Mouse (Mus musculus) embryonic facial prominence, embryonic 15.5 days (tissue): ENCODE data around the gene Frmd5. TPM values are rescaled to one million over a fixed set of nuclear protein-coding genes. Genes with fewer than 3 reads are reported as not detected.

Source experiments
- ATAC-seq: fragments of 200-750 bp; cut with Nextera tagmentation; 2 replicates; pipeline ENCODE4 v1.8.0; 2017; ENCODE audit warnings: low read depth, moderate TSS enrichment; ENCODE audit not compliant: insufficient number of reproducible peaks, low FRiP score, low TSS enrichment
- H3K27ac ChIP-seq: fragments of 300-500 bp; sonication (generic); replicated peaks from 2 replicates; pipeline ENCODE4 v1.5.1; 2015; ENCODE audit warnings: mild to moderate bottlenecking, inconsistent platforms
- H3K27me3 ChIP-seq: fragments of 300-500 bp; sonication (generic); 2 replicates; pipeline ENCODE4 v1.6.1; 2015; ENCODE audit warnings: inconsistent platforms
- H3K36me3 ChIP-seq: fragments of 300-500 bp; sonication (generic); 2 replicates; pipeline ENCODE4 v1.6.1; 2015; ENCODE audit warnings: mild to moderate bottlenecking, inconsistent platforms
- H3K4me1 ChIP-seq: fragments of 300-500 bp; sonication (generic); 2 replicates; pipeline ENCODE4 v1.6.1; 2015; ENCODE audit warnings: inconsistent platforms
- H3K4me2 ChIP-seq: fragments of 300-500 bp; sonication (generic); replicated peaks from 2 replicates; pipeline ENCODE4 v1.6.1; 2015; ENCODE audit warnings: mild to moderate bottlenecking, inconsistent platforms
- H3K4me3 ChIP-seq: fragments of 300-500 bp; sonication (generic); replicated peaks from 2 replicates; pipeline ENCODE4 v1.5.1; 2015; ENCODE audit warnings: mild to moderate bottlenecking, inconsistent platforms
- H3K9ac ChIP-seq: fragments of 300-500 bp; sonication (generic); 2 replicates; pipeline ENCODE4 v1.6.1; 2015; ENCODE audit warnings: inconsistent platforms
- H3K9me3 ChIP-seq: fragments of 300-500 bp; sonication (generic); replicated peaks from 2 replicates; pipeline ENCODE4 v1.6.1; 2016; ENCODE audit warnings: inconsistent platforms
- WGBS: fragments of 180-500 bp; shearing (Covaris S2); methylation state at CpG from one replicate; pipeline ENCODE4 v1.1.7; 2015; 5-methylcytosine and 5-hydroxymethylcytosine counted together
- polyA plus RNA-seq: library from polyadenylated mRNA; unstranded; fragments of >200 nt; fragmentation: Nextera tagmentation; extraction: Ambion mirVana; gene quantifications from 2 replicates; pipeline ENCODE4 v1.2.1, GENCODE M21; 2015

Frmd5 gene
- polyA plus RNA-seq, 1 experiment from 2014 or later = 2.2 TPM

DNA sequence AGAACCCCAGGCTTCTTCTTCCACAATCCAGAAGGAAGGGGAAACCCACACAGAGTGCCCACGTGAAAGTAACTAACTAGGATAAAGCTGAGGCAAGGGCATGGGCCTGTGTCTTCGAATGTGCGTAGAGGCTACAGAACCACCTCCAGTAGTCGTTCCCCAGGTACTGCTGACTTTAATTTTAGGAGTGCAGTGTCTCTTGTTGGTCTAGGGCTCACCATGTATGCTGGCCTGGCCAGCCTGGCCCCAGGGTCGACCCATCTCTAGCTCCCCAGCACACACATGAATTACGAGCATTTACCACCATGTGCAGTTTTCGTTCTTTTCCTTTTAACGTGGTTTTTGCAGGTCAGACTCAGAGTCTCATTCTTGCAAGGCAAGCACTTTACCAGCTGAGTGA lies 83.1 kb downstream of the Frmd5 start:
- no peak overlapping the region for H3K27ac ChIP-seq
- H3K4me1 ChIP-seq = no peaks in the 10 kb centered on the region
- H3K36me3 ChIP-seq = no peaks in the 10 kb centered on the region
- no peak for ATAC-seq
- no peak overlapping the region for H3K4me3 ChIP-seq
- H3K9me3 ChIP-seq = no peaks in the 10 kb centered on the region
- 77% methylated on average over 8 of the region's 8 CpGs for WGBS
- no peak overlapping the region for H3K4me2 ChIP-seq
- no peak overlapping the region for H3K9ac ChIP-seq
- H3K27me3 ChIP-seq = no peaks in the 10 kb centered on the region

GRCm38 (mm10) chr2:121719000-121719399 lies 87.9 kb downstream of the Frmd5 start:
- Histone ChIP-seq H3K27me3 (no peaks in the 10 kb centered on the region), H3K4me2 (no peak overlapping the region), H3K36me3 (no peaks in the 10 kb centered on the region), H3K9me3 (no peaks in the 10 kb centered on the region), H3K4me1 (no peaks in the 10 kb centered on the region), H3K9ac (no peak overlapping the region), H3K4me3 (no peak overlapping the region), H3K27ac (no peak overlapping the region)
- ATAC-seq = no peak
- 75% methylated on average over 6 of the region's 6 CpGs for WGBS

- whole genome bisulfite sequencing = 64% methylated on average over 3 of the region's 3 CpGs
Measured at GRCm38 (mm10) chr2:121717133-121717532, 89.8 kb downstream of the Frmd5 start.

GRCm38 (mm10) chr2:121713567-121713966 lies 93.3 kb downstream of the Frmd5 start:
- no peaks in the 10 kb centered on the region for H3K9me3 ChIP-seq
- H3K9ac ChIP-seq = no peak overlapping the region
- no peak overlapping the region for H3K4me3 ChIP-seq
- H3K27ac ChIP-seq = no peak overlapping the region
- H3K27me3 ChIP-seq = no peaks in the 10 kb centered on the region
- H3K4me1 ChIP-seq = peaks cover 5% of the 10 kb centered on the region; the same call in 1 of the 2 replicates
- 75% methylated on average over 4 of the region's 4 CpGs for WGBS
- no peak overlapping the region for H3K4me2 ChIP-seq
- ATAC-seq = no peak
- no peaks in the 10 kb centered on the region for H3K36me3 ChIP-seq

More at GRCm38 (mm10) chr2:121717133-121717532, 89.8 kb downstream of the Frmd5 start:
- H3K4me2 ChIP-seq = no peak overlapping the region
- H3K36me3 ChIP-seq = no peaks in the 10 kb centered on the region
- H3K27ac ChIP-seq = no peak overlapping the region
- H3K4me3 ChIP-seq = no peak overlapping the region
- H3K4me1 ChIP-seq = 0 out of 2 replicates have a peak, but pooled peaks cover under 1% of the 10 kb centered on the region
- ATAC-seq = no peak
- no peaks in the 10 kb centered on the region for H3K27me3 ChIP-seq
- H3K9ac ChIP-seq = no peak overlapping the region
- H3K9me3 ChIP-seq = no peaks in the 10 kb centered on the region

GRCm38 (mm10) chr2:121711748-121712384 lies 95.0 kb downstream of the Frmd5 start:
- no peak overlapping the region for H3K4me3 ChIP-seq
- H3K4me1 ChIP-seq = peaks cover 5% of the 10 kb centered on the region; the same call in 1 of the 2 replicates
- ATAC-seq = peak; percentile 39; the same call in 1 of the 2 replicates
- H3K4me2 ChIP-seq = no peak overlapping the region
- H3K27ac ChIP-seq = no peak overlapping the region
- no peaks in the 10 kb centered on the region for H3K36me3 ChIP-seq
- H3K9me3 ChIP-seq = no peaks in the 10 kb centered on the region
- 23% methylated on average over 9 of the region's 9 CpGs for WGBS
- H3K27me3 ChIP-seq = no peaks in the 10 kb centered on the region
- H3K9ac ChIP-seq = no peak overlapping the region

GRCm38 (mm10) chr2:121709096-121709495 lies 97.8 kb downstream of the Frmd5 start:
- H3K27me3 ChIP-seq = no peaks in the 10 kb centered on the region
- H3K36me3 ChIP-seq = no peaks in the 10 kb centered on the region
- peaks cover 5% of the 10 kb centered on the region; the same call in 1 of the 2 replicates for H3K4me1 ChIP-seq
- H3K9me3 ChIP-seq = no peaks in the 10 kb centered on the region
- no peak overlapping the region for H3K4me2 ChIP-seq
- no peak overlapping the region for H3K4me3 ChIP-seq
- ATAC-seq = no peak
- H3K9ac ChIP-seq = no peak overlapping the region
- no peak overlapping the region for H3K27ac ChIP-seq
- WGBS = 75% methylated on average over 4 of the region's 4 CpGs

GRCm38 (mm10) chr2:121707461-121707860 lies 99.4 kb downstream of the Frmd5 start:
- no peak for ATAC-seq
- 81% methylated on average over 5 of the region's 5 CpGs for WGBS
- no peaks in the 10 kb centered on the region for H3K36me3 ChIP-seq

DNA sequence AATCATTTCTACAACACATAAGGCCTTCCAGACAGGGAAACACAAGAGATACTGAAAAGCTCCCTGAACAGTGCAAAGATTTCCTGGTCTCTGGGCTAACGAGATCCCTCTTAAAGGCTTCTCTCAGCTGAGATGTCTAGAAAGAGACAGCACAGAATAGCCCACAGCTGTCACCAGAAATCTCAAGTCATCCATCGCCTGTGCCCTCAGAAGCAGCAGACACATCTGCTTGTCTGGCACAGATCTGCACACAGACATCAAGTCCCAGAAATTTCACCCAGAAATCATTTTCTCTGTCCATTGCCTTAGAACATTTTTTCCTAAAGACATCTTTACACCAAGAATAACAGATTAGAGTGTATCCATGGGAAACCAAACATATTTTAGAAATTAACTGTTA lies 101.1 kb downstream of the Frmd5 start:
- no peaks in the 10 kb centered on the region for H3K4me1 ChIP-seq
- H3K36me3 ChIP-seq = no peaks in the 10 kb centered on the region
- H3K9ac ChIP-seq = no peak overlapping the region
- WGBS = 54% methylated on average over 2 of the region's 2 CpGs
- H3K27me3 ChIP-seq = no peaks in the 10 kb centered on the region
- H3K4me3 ChIP-seq = no peak overlapping the region
- ATAC-seq = no peak
- H3K9me3 ChIP-seq = no peaks in the 10 kb centered on the region
- no peak overlapping the region for H3K4me2 ChIP-seq
- H3K27ac ChIP-seq = no peak overlapping the region

More at GRCm38 (mm10) chr2:121707461-121707860, 99.4 kb downstream of the Frmd5 start:
- Histone ChIP-seq H3K4me2 (no peak overlapping the region), H3K9me3 (no peaks in the 10 kb centered on the region), H3K4me1 (peaks cover 5% of the 10 kb centered on the region; the same call in 1 of the 2 replicates), H3K27me3 (no peaks in the 10 kb centered on the region), H3K27ac (no peak overlapping the region), H3K9ac (no peak overlapping the region), H3K4me3 (no peak overlapping the region)

DNA sequence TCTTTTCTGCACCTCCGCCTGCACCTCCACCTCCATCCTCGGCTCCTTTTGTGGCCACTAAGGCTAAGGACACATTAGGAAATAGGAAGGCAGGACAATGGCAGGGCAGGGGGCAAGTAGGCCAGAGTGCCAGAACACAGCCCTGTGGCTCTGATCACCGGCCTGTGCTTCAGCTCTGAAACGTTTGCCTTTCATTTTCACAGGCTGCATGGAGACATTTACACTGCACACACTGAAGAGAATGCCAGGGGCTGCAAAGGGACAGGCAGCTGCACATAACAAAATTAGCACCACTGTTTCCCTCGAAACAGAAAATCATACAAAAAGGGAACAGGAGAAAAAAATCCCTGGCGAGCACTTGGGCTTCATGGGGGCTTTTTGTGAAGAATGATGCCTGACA lies 107.6 kb downstream of the Frmd5 start:
- Histone ChIP-seq H3K4me2 (no peak overlapping the region), H3K4me3 (no peak overlapping the region), H3K4me1 (no peaks in the 10 kb centered on the region), H3K27ac (no peak overlapping the region), H3K9ac (no peak overlapping the region), H3K9me3 (no peaks in the 10 kb centered on the region), H3K36me3 (no peaks in the 10 kb centered on the region), H3K27me3 (no peaks in the 10 kb centered on the region)
- ATAC-seq = no peak
- WGBS = 51% methylated on average over 6 of the region's 6 CpGs

DNA sequence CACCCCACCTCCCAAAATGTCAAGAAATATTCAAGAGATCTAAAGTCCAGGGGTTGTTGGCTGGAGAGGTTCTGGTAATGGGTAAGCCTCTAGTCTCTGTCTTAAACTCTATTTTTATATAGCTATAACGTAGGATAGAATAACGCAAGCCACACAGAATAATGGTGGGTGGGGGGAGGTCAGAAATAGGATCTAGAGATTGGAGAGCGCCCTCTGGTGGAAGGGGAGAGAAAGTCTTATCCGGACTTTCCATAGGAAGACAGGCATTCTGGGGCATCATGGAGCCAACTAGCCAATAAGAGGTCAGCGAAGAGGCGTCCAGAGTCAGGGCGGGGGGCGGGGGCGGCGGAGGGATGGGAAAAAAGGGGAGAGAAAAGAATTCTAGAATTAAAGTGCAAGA lies 111.5 kb downstream of the Frmd5 start:
- no peaks in the 10 kb centered on the region for H3K36me3 ChIP-seq
- 75% methylated on average over 10 of the region's 10 CpGs for WGBS
- no peaks in the 10 kb centered on the region for H3K4me1 ChIP-seq
- no peak overlapping the region for H3K9ac ChIP-seq
- H3K27me3 ChIP-seq = no peaks in the 10 kb centered on the region
- H3K4me3 ChIP-seq = no peak overlapping the region
- H3K4me2 ChIP-seq = no peak overlapping the region
- H3K27ac ChIP-seq = no peak overlapping the region
- no peak for ATAC-seq
- no peaks in the 10 kb centered on the region for H3K9me3 ChIP-seq

GRCm38 (mm10) chr2:121688107-121688506 lies 118.8 kb downstream of the Frmd5 start:
- ATAC-seq = no peak
- no peaks in the 10 kb centered on the region for H3K4me1 ChIP-seq
- no peak overlapping the region for H3K27ac ChIP-seq
- H3K9me3 ChIP-seq = no peaks in the 10 kb centered on the region
- no peaks in the 10 kb centered on the region for H3K36me3 ChIP-seq
- no peaks in the 10 kb centered on the region for H3K27me3 ChIP-seq
- no peak overlapping the region for H3K9ac ChIP-seq
- 78% methylated on average over 2 of the region's 2 CpGs for WGBS
- no peak overlapping the region for H3K4me2 ChIP-seq
- no peak overlapping the region for H3K4me3 ChIP-seq

DNA sequence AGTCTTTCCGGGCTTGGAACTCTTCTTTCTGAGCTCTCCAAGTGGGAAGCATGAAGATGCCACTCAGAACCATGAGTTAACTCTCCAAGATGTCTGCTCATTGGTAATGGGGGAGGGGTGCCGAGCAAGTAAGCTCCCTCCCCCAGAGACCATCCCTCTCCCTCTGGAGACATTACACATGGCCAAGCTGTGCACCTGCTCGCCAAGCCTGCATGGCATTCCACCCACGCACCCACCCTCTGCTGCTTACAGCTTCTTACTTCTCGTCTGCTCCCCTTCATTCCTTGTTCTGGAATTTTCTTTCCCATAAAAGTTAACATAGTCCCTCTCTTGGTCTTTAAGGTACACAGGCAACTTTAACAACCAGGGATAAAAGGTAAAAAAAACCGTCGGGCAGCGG lies 123.3 kb downstream of the Frmd5 start:
- 88% methylated on average over 8 of the region's 8 CpGs for WGBS
- no peaks in the 10 kb centered on the region for H3K36me3 ChIP-seq
- no peak overlapping the region for H3K9ac ChIP-seq
- H3K27me3 ChIP-seq = no peaks in the 10 kb centered on the region
- H3K4me1 ChIP-seq = no peaks in the 10 kb centered on the region
- H3K4me3 ChIP-seq = no peak overlapping the region
- H3K4me2 ChIP-seq = no peak overlapping the region
- no peak for ATAC-seq
- no peak overlapping the region for H3K27ac ChIP-seq
- no peaks in the 10 kb centered on the region for H3K9me3 ChIP-seq
